Mouse (Mus musculus) kidney, adult 2 months (tissue): Measurements from ENCODE around the gene Hsf4. TPM values are rescaled to one million over a fixed set of nuclear protein-coding genes. Genes with fewer than 3 reads are reported as not detected.

Experiments
- DNase-seq: peaks from one replicate; pipeline ENCODE4 v3.0.0; 2021
- H3K27ac ChIP-seq: fragments of 200-500 bp; 2 replicates; pipeline ENCODE4 v1.5.1; 2012; ENCODE audit warnings: low read depth, low read length, control low read depth, inconsistent platforms; ENCODE audit not compliant: insufficient read depth
- H3K27me3 ChIP-seq: fragments of 200-500 bp; replicated peaks from 2 replicates; pipeline ENCODE4 v1.6.1; 2012; ENCODE audit warnings: mild to moderate bottlenecking, moderate library complexity, low read length, inconsistent platforms; ENCODE audit not compliant: control insufficient read depth, insufficient read depth
- H3K36me3 ChIP-seq: fragments of 200-500 bp; 2 replicates; pipeline ENCODE4 v1.6.1; 2012; ENCODE audit warnings: mild to moderate bottlenecking, moderate library complexity, low read length, inconsistent platforms; ENCODE audit not compliant: control insufficient read depth, insufficient read depth
- H3K4me1 ChIP-seq: fragments of 200-500 bp; 2 replicates; pipeline ENCODE4 v1.6.1; 2011; ENCODE audit warnings: low read length; ENCODE audit not compliant: control insufficient read depth, insufficient read depth
- H3K4me3 ChIP-seq: fragments of 200-500 bp; 2 replicates; pipeline ENCODE4 v1.5.1; 2011; ENCODE audit warnings: mild to moderate bottlenecking, low read depth, low read length, control low read depth; ENCODE audit not compliant: insufficient read depth
- CTCF ChIP-seq: fragments of 200-500 bp; conservative IDR thresholded peaks from 2 replicates; pipeline ENCODE4 v1.5.1; 2011; ENCODE audit warnings: low read depth, mild to moderate bottlenecking, control low read depth, low read length, moderate library complexity, mixed read lengths; ENCODE audit not compliant: insufficient read depth, insufficient read length
- POLR2A ChIP-seq: fragments of 200-500 bp; IDR thresholded peaks from one replicate; pipeline ENCODE4 v1.6.1; 2011; ENCODE audit warnings: low read depth, low read length, control low read depth
- WGBS: fragments of 180-500 bp; shearing (Covaris S2); methylation state at CpG from one replicate; pipeline ENCODE4 v1.1.7; 2018; 5-methylcytosine and 5-hydroxymethylcytosine counted together
- polyA plus RNA-seq: library from polyadenylated mRNA; depleted of rRNA; stranded (reverse); fragments of >200 nt; gene quantifications from 2 replicates; pipeline ENCODE4 v1.2.3, GENCODE M21; 2012; rRNA removed

Hsf4 gene
- polyA plus RNA-seq, 1 experiment: 2.7 TPM

DNA sequence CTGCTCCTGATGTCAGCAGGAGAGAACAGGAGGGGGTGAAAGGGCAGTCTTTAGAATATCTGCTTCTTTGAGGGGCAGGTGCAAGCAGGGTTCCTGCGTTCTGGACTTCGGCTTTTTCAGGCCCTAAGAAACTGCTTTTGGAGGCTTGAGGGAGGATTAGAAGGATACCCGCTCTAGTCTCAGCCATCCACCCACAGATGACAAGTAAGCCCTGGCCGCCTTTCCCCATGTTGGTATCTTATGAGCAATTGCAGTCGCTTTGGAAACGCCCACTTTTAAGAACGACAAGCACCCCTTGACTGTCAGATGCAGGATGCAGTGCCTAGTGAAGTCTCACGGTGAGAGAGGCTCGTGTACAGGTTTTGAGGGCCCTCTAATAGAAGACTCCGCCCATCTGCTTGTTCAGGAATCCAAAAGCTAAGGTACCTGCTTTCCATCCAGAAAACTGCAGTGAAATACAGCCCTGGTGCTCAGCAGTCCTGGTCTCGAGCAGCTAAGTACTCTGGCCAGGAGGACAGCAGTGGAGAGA, 49.1 kb downstream of the Hsf4 start:
- H3K36me3 ChIP-seq: no peaks in the 10 kb centered on the region

DNA sequence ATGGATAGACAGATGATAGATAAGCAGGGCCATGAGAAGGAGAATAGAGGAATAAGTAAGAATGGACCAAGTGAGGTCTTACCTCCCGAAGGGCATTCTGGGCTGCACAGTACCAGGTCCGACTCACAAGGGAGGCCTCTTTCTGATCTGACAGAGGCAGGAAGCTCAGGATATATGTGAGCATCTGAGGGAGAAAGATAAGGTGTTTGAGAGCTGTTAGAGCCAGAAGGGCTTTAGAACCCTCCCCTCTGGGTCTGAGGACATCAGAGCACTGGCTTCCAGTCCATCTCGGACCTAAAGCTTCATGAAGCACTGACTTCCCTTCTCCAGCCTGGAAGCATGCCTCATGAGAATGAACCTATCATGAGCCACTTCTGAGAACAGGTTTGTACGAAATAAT, 53.6 kb downstream of the Hsf4 start:
- Histone ChIP-seq H3K4me3 (no peak overlapping the region), H3K27me3 (no peaks in the 10 kb centered on the region), H3K36me3 (no peaks in the 10 kb centered on the region; the same call in 1 of the 2 replicates), H3K4me1 (peaks cover 11% of the 10 kb centered on the region), H3K27ac (no peak overlapping the region)
- no peak for TF ChIP-seq POLR2A
- no peak for TF ChIP-seq CTCF
- WGBS: 85% methylated on average over 4 of the region's 4 CpGs
- DNase-seq: no peak

More for the DNA sequence above, 49.1 kb downstream of the Hsf4 start:
- WGBS: 89% methylated on average over 11 of the region's 11 CpGs
- TF ChIP-seq CTCF (no peak), POLR2A (no peak)
- H3K27me3 ChIP-seq: no peaks in the 10 kb centered on the region
- H3K4me1 ChIP-seq: no peaks in the 10 kb centered on the region
- H3K4me3 ChIP-seq: no peak overlapping the region
- H3K27ac ChIP-seq: no peak overlapping the region
- no peak for DNase-seq

Other genes starting within 250 kb of the Hsf4 start
- gene Ces3a, start 221.2 kb upstream of the Hsf4 start, polyA plus RNA-seq: 0.09 and 0.14 TPM in 2 replicates
- 0.08 TPM in 1 of 2 replicates, not detected in the other for gene Ces3b, start 186.0 kb upstream of the Hsf4 start, polyA plus RNA-seq
- gene Ces4a, start 138.0 kb upstream of the Hsf4 start, polyA plus RNA-seq: 0.03 TPM in 1 of 2 replicates, not detected in the other
- gene Cbfb, start 99.1 kb upstream of the Hsf4 start, polyA plus RNA-seq: 4.4 and 6.1 TPM in 2 replicates
- 22.1 and 23.2 TPM in 2 replicates for gene D230025D16Rik, start 44.7 kb upstream of the Hsf4 start, polyA plus RNA-seq
- 4.8 and 5.3 TPM in 2 replicates for gene B3gnt9, start 14.6 kb upstream of the Hsf4 start, polyA plus RNA-seq
- 13.1 and 13.5 TPM in 2 replicates for gene Tradd, start 5.2 kb upstream of the Hsf4 start, polyA plus RNA-seq
- gene Fbxl8, start 5.2 kb upstream of the Hsf4 start, polyA plus RNA-seq: 6.9 and 8.3 TPM in 2 replicates
- gene Nol3, start 6.3 kb downstream of the Hsf4 start, polyA plus RNA-seq: 4.8 and 5.6 TPM in 2 replicates
- 2.1 and 2.5 TPM in 2 replicates for gene 4931428F04Rik, start 20.1 kb downstream of the Hsf4 start, polyA plus RNA-seq
- 11.7 and 15.3 TPM in 2 replicates for gene Exoc3l, start 26.3 kb downstream of the Hsf4 start, polyA plus RNA-seq
- 88.1 and 93.5 TPM in 2 replicates for gene E2f4, start 27.9 kb downstream of the Hsf4 start, polyA plus RNA-seq
- gene Elmo3, start 35.8 kb downstream of the Hsf4 start, polyA plus RNA-seq: 49.6 and 60.3 TPM in 2 replicates
- gene Lrrc29, start 56.5 kb downstream of the Hsf4 start, polyA plus RNA-seq: 11.0 and 14.1 TPM in 2 replicates
- gene Tmem208, start 56.6 kb downstream of the Hsf4 start, polyA plus RNA-seq: 113 and 116 TPM in 2 replicates
- gene Fhod1, start 78.2 kb downstream of the Hsf4 start, polyA plus RNA-seq: 18.2 and 20.0 TPM in 2 replicates
- 1.9 and 2.5 TPM in 2 replicates for gene Slc9a5, start 79.0 kb downstream of the Hsf4 start, polyA plus RNA-seq
- gene Plekhg4, start 103.5 kb downstream of the Hsf4 start, polyA plus RNA-seq: 0.14 and 0.18 TPM in 2 replicates
- 0.08 and 0.17 TPM in 2 replicates for gene Kctd19, start 143.7 kb downstream of the Hsf4 start, polyA plus RNA-seq
- 0.33 and 0.45 TPM in 2 replicates for gene Lrrc36, start 143.8 kb downstream of the Hsf4 start, polyA plus RNA-seq
- 11.9 and 19.3 TPM in 2 replicates for gene Tppp3, start 201.7 kb downstream of the Hsf4 start, polyA plus RNA-seq
- gene Zdhhc1, start 227.1 kb downstream of the Hsf4 start, polyA plus RNA-seq: 47.6 and 57.7 TPM in 2 replicates
- 310 and 336 TPM in 2 replicates for gene Hsd11b2, start 249.0 kb downstream of the Hsf4 start, polyA plus RNA-seq